Mouse (Mus musculus) limb, embryonic 13.5 days (tissue): ENCODE measurements around the gene Ap3b1. TPM values are rescaled to one million over a fixed set of nuclear protein-coding genes. Genes with fewer than 3 reads are reported as not detected.

Experiments
- ATAC-seq: fragments of 200-750 bp; cut with Nextera tagmentation; 2 replicates; pipeline ENCODE4 v1.8.0; 2017; ENCODE audit warnings: low read depth, moderate number of reproducible peaks, moderate TSS enrichment; ENCODE audit not compliant: low FRiP score
- H3K27ac ChIP-seq: fragments of 300-500 bp; sonication (generic); 2 replicates; pipeline ENCODE4 v1.5.1; 2015; ENCODE audit warnings: inconsistent platforms, mild to moderate bottlenecking, moderate library complexity
- H3K27me3 ChIP-seq: fragments of 300-500 bp; sonication (generic); 2 replicates; pipeline ENCODE4 v1.6.1; 2015; ENCODE audit warnings: mild to moderate bottlenecking, inconsistent platforms
- H3K36me3 ChIP-seq: fragments of 300-500 bp; sonication (generic); 2 replicates; pipeline ENCODE4 v1.6.1; 2015; ENCODE audit warnings: inconsistent platforms, mild to moderate bottlenecking, moderate library complexity
- H3K4me1 ChIP-seq: fragments of 300-500 bp; sonication (generic); 2 replicates; pipeline ENCODE4 v1.6.1; 2015; ENCODE audit warnings: inconsistent platforms
- H3K4me2 ChIP-seq: fragments of 300-500 bp; sonication (generic); replicated peaks from 2 replicates; pipeline ENCODE4 v1.6.1; 2015; ENCODE audit warnings: inconsistent platforms, mild to moderate bottlenecking, moderate library complexity
- H3K4me3 ChIP-seq: fragments of 300-500 bp; sonication (generic); 2 replicates; pipeline ENCODE4 v1.5.1; 2015; ENCODE audit warnings: moderate library complexity, mild to moderate bottlenecking, inconsistent platforms
- H3K9ac ChIP-seq: fragments of 300-500 bp; sonication (generic); 2 replicates; pipeline ENCODE4 v1.6.1; 2015; ENCODE audit warnings: mild to moderate bottlenecking, inconsistent platforms
- H3K9me3 ChIP-seq: fragments of 300-500 bp; sonication (generic); 2 replicates; pipeline ENCODE4 v1.6.1; 2016; ENCODE audit warnings: inconsistent platforms
- WGBS: fragments of 180-500 bp; shearing (Covaris S2); methylation state at CpG from one replicate; pipeline ENCODE4 v1.1.7; 2015; 5-methylcytosine and 5-hydroxymethylcytosine counted together
- polyA plus RNA-seq: library from polyadenylated mRNA; unstranded; fragments of >200 nt; fragmentation: Nextera tagmentation; extraction: Ambion mirVana; gene quantifications from 2 replicates; pipeline ENCODE4 v1.2.1, GENCODE M21; 2015

The Ap3b1 gene
- polyA plus RNA-seq, 1 experiment from 2014 or later = 46.0 TPM

DNA sequence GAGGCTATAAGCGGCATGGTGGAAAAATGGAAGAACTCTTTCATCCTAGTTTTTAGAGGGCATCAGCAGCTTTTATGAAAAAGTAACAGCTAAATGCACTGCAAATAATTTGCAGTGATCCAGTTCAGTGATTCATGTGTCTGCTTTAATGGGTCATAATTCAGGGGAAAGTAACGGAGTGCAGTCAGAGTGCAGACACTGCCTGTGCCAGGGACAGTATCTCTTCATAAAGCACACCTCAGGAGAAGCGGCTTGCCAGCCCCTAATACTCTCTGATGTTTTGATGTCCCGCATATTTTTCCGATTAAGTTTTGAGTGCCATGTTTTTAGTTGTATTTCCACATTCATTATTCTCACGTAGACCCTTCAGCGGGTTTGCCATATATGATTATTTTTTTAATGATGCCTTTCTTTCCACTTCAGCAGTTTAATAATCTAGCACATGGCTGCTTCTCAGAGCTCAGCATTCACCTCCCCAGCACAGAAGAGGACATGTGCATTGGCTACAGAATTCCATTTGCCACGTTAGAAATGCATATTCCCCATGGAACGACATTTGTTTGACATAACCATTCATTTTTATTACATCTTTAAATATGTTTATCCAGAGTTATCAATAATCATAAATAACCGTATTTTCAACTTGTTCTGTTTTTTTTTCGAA lies 112.4 kb downstream of the Ap3b1 start:
- Histone ChIP-seq H3K4me2 (no peak overlapping the region), H3K9me3 (no peaks in the 10 kb centered on the region), H3K4me1 (no peaks in the 10 kb centered on the region), H3K27ac (no peak overlapping the region), H3K27me3 (no peaks in the 10 kb centered on the region), H3K36me3 (peaks cover 21% of the 10 kb centered on the region), H3K9ac (no peak overlapping the region), H3K4me3 (no peak overlapping the region)
- WGBS = 65% methylated on average over 11 of the region's 11 CpGs
- ATAC-seq = no peak

DNA sequence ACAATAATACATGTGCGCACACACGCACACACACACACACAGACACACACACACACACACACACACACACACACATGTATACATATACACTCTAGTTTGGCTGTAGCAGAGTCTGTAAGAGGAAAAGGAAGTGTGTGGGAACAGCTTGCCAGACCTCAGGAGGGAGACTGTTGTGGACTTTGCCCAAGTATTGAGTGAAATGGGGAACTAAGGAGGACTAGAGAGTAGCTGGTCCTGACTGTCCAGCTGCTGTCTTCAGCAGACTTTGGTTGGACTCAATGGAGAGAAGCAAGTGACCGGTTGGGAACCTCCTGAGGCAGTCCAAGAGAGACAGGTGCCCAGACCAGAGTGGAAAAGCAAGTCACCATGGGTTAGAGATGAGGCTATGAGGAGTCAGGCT lies 117.4 kb downstream of the Ap3b1 start:
- ATAC-seq = no peak
- H3K9me3 ChIP-seq = no peaks in the 10 kb centered on the region
- peaks cover 45% of the 10 kb centered on the region for H3K36me3 ChIP-seq
- no peak overlapping the region for H3K9ac ChIP-seq
- H3K4me3 ChIP-seq = no peak overlapping the region
- no peaks in the 10 kb centered on the region for H3K27me3 ChIP-seq
- H3K27ac ChIP-seq = no peak overlapping the region
- 86% methylated on average over 3 of the region's 3 CpGs for WGBS
- no peaks in the 10 kb centered on the region for H3K4me1 ChIP-seq
- H3K4me2 ChIP-seq = no peak overlapping the region

DNA sequence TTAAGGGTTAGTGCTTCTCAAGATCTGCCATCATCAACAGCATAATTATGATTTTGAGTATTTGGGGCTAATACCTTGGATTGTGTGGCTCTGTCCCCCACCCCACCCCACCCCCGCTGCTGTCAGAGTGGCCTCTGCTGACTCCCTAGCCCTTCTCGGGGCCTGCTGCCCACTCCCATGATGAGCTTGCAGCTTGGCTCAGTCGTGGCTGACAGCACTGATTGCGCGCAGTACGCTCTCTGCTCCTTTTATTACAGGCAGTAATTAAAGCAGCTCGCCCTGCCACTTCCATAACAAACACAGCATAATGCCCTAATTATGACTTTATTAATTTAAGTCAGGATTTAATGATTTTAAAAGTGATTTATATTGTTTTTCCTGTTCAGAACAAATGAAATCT lies 121.5 kb downstream of the Ap3b1 start:
- Histone ChIP-seq H3K4me1 (no peaks in the 10 kb centered on the region), H3K9ac (no peak overlapping the region), H3K4me2 (no peak overlapping the region), H3K9me3 (0 out of 2 replicates have a peak, but pooled peaks cover 5% of the 10 kb centered on the region), H3K36me3 (peaks cover 75% of the 10 kb centered on the region), H3K27ac (no peak overlapping the region), H3K4me3 (no peak overlapping the region), H3K27me3 (no peaks in the 10 kb centered on the region)
- no peak for ATAC-seq
- 40% methylated on average over 7 of the region's 7 CpGs for WGBS

DNA sequence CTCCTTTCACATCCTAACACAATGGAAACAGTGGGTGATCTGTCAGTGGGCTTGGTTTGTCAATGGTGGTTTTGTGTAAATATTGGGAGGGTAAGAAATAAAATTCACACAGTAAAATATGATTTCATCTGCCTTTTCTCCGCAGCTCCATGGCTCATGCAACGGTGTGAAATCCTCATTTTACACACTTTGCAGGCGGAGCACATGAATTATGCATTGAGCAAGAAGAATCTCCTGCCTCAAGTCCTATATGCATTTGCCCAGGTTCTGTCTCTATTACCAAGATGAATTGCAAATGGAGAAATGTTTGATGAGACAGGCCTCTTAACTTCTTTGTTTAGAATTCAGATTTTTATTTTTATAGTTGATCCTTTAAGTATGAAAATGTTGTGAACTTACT lies 131.9 kb downstream of the Ap3b1 start:
- 90% methylated on average over 3 of the region's 3 CpGs for WGBS
- no peaks in the 10 kb centered on the region for H3K4me1 ChIP-seq
- no peak overlapping the region for H3K9ac ChIP-seq
- no peaks in the 10 kb centered on the region for H3K27me3 ChIP-seq
- H3K4me3 ChIP-seq = no peak overlapping the region
- H3K36me3 ChIP-seq = peaks cover 47% of the 10 kb centered on the region
- ATAC-seq = no peak
- H3K27ac ChIP-seq = no peak overlapping the region
- no peak overlapping the region for H3K4me2 ChIP-seq
- no peaks in the 10 kb centered on the region for H3K9me3 ChIP-seq

DNA sequence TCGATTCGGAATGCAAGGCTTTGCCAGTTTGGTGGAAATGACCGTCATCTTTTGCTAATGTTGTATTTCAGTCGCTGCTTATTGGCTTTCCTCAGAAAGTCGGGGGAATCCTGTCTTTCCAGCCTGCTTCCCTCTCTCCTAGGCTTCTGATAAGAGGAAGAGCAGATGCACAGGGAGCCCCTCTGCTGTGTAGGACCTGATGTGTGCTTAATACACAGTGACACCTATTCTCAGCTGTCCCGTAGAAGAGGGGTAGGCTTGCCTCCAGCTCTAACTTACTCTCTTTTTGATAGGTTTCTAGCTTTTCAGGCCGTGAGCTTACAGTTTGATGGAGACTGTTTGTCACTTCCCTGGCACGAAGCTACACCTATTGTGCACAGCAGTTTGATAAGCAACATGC lies 132.4 kb downstream of the Ap3b1 start:
- WGBS = 90% methylated on average over 8 of the region's 8 CpGs
- Histone ChIP-seq H3K4me3 (no peak overlapping the region), H3K27me3 (no peaks in the 10 kb centered on the region), H3K9ac (no peak overlapping the region), H3K9me3 (no peaks in the 10 kb centered on the region), H3K4me2 (no peak overlapping the region), H3K27ac (no peak overlapping the region), H3K4me1 (no peaks in the 10 kb centered on the region), H3K36me3 (peaks cover 44% of the 10 kb centered on the region)
- no peak for ATAC-seq

DNA sequence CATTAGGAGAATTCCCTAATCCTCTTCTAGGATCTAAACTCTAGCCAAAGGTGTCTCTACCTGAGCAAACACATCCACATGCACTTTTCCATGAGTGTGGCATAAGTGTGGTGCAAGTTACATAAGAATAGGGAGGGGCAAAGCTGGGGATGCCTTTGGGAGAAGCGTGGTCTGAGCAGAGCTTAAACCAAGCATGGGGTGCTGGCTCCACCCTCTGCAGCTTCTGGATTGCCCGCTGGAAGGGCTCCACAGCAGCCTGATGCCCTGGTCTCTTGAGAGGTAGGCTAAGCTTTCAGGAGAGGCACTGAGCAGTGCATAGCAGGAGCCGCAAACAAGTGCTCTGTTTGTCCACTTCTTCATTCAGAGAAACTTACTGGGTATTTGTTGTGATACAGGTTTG lies 138.8 kb downstream of the Ap3b1 start:
- Histone ChIP-seq H3K9me3 (no peaks in the 10 kb centered on the region), H3K27ac (no peak overlapping the region), H3K4me3 (no peak overlapping the region), H3K4me2 (no peak overlapping the region), H3K9ac (no peak overlapping the region), H3K27me3 (no peaks in the 10 kb centered on the region), H3K36me3 (peaks cover 35% of the 10 kb centered on the region), H3K4me1 (no peaks in the 10 kb centered on the region)
- no peak for ATAC-seq
- WGBS = 85% methylated on average over 3 of the region's 3 CpGs

DNA sequence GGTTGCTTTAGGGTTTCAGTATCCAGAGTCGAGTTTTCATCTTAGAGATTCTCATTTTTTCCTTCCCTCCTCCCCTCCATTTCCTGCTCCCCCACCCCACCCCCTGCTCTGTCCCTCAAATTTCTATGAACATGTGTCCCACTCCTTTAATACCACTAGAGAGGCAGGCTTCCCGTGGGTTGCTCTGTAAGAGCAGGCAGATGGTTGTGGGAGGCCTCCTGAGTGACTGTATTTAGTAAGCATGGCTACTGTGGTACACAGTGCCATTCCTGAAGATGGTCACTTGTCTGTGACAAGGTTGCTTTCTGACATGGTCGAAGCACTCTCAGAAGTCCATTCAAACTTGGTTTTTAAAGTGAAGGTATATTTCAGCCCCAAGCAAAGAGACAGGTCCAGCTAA lies 147.7 kb downstream of the Ap3b1 start:
- H3K9me3 ChIP-seq = no peaks in the 10 kb centered on the region
- H3K27me3 ChIP-seq = no peaks in the 10 kb centered on the region
- no peak overlapping the region for H3K27ac ChIP-seq
- no peak overlapping the region for H3K4me3 ChIP-seq
- H3K9ac ChIP-seq = no peak overlapping the region
- peaks cover 21% of the 10 kb centered on the region for H3K36me3 ChIP-seq
- H3K4me1 ChIP-seq = peaks cover 6% of the 10 kb centered on the region
- 72% methylated on average over 3 of the region's 3 CpGs for WGBS
- no peak overlapping the region for H3K4me2 ChIP-seq
- ATAC-seq = no peak

DNA sequence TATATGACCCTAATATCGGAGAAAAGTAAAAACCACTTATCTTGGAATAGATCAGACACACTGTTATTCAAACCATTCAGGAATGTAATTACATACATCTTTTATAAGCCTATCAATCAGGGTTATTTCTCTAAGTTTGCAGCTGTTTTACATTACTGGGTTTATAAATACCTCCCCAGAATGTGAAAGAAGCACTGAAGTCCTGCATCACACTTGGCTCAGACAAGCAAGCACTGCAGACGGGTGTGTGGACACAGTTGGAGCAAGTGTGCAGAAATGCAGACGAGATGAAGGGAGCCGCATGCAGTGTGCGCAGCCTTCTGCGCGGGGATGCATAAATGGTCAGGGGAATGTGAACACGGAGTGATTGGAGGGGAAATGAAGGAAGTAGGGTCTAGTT lies 149.6 kb downstream of the Ap3b1 start:
- 59% methylated on average over 8 of the region's 8 CpGs for WGBS
- H3K4me1 ChIP-seq = peaks cover 6% of the 10 kb centered on the region
- peak; percentile 32; the same call in 1 of the 2 replicates for ATAC-seq

DNA sequence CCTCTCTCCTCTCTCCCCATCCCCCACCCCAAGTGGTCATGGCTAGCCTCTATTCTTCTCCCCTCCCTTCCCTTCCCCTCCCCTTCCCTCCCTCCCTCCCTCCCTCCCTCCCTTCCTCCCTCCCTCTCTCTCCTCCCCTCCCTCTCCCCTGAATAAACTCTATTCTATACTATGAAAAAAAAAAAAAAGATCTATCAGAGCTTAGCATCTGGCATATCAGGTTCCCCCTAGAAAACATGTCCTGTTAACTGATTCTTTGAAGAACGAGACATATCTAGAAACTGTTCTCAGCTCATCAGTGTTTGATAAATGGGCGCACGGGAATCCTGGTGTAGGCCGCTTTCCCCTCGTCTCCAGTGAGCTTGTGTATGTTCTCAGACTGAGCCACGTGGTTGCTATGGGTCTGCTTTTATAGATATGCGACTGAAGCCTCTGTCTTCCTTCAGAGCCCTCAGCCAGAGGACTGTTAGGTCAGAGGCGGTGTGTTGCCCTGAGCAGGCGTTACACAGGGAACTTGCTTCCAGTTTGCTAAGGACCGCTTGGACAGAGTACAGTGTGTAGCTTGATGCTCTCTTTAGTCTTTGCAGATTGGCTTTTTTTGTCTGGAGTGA lies 154.5 kb downstream of the Ap3b1 start:
- no peak overlapping the region for H3K27ac ChIP-seq
- no peaks in the 10 kb centered on the region for H3K27me3 ChIP-seq
- no peak overlapping the region for H3K4me2 ChIP-seq
- H3K4me3 ChIP-seq = no peak overlapping the region
- H3K9me3 ChIP-seq = no peaks in the 10 kb centered on the region
- 66% methylated on average over 10 of the region's 10 CpGs for WGBS
- H3K4me1 ChIP-seq = peaks cover 6% of the 10 kb centered on the region
- no peak overlapping the region for H3K9ac ChIP-seq
- peaks cover 9% of the 10 kb centered on the region; the same call in 1 of the 2 replicates for H3K36me3 ChIP-seq
- no peak for ATAC-seq

More for the DNA sequence above, 149.6 kb downstream of the Ap3b1 start:
- H3K4me2 ChIP-seq = no peak overlapping the region
- no peaks in the 10 kb centered on the region for H3K9me3 ChIP-seq
- H3K36me3 ChIP-seq = peaks cover 21% of the 10 kb centered on the region
- H3K9ac ChIP-seq = no peak overlapping the region
- no peaks in the 10 kb centered on the region for H3K27me3 ChIP-seq
- no peak overlapping the region for H3K4me3 ChIP-seq
- H3K27ac ChIP-seq = no peak overlapping the region

DNA sequence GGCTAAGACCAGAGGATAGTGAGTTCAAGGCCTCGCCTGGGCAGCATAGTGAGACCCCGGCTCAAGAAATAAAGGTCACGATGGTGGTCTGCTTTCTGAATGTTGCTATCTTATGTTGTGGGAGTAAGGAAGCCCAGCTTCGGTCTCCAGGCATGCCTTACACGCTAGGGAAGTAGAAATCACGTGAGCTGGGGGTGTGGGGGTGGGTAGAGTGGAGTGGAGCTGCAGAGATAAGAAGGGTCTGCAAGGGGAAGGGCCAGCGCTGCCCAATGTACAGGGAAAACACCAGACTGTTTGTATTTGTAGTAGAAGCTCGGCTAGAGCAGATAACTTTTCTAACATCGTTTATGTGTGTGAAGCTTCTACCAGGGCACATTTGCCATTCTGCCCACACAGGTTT lies 155.1 kb downstream of the Ap3b1 start:
- no peak for ATAC-seq
- Histone ChIP-seq H3K36me3 (peaks cover 9% of the 10 kb centered on the region; the same call in 1 of the 2 replicates), H3K9me3 (no peaks in the 10 kb centered on the region), H3K4me1 (no peaks in the 10 kb centered on the region), H3K4me3 (no peak overlapping the region), H3K9ac (no peak overlapping the region), H3K27me3 (no peaks in the 10 kb centered on the region), H3K27ac (no peak overlapping the region), H3K4me2 (no peak overlapping the region)
- WGBS = 90% methylated on average over 9 of the region's 9 CpGs

DNA sequence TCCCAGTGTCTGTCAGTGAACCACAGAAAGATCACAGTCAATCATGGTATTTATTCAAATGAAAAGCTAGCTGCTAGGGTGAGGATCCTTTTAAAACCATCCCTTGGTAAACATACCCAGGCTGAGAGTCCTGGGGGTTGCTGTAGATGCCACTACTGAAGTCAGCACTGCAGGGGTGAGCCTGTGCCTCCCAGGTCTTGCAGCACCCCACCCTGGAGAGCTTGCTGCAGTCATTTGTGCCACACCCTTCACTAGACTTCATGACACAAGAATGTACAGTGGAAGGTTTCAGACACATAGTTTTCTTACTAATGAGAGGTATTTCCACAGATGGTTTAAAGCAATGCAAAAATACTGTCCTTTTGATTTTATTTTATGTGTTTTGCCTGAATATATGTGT lies 156.2 kb downstream of the Ap3b1 start:
- H3K4me3 ChIP-seq = no peak overlapping the region
- H3K4me1 ChIP-seq = no peaks in the 10 kb centered on the region
- H3K4me2 ChIP-seq = no peak overlapping the region
- no peak for ATAC-seq
- H3K36me3 ChIP-seq = peaks cover 9% of the 10 kb centered on the region; the same call in 1 of the 2 replicates
- no peaks in the 10 kb centered on the region for H3K9me3 ChIP-seq
- H3K27ac ChIP-seq = no peak overlapping the region
- no peak overlapping the region for H3K9ac ChIP-seq
- H3K27me3 ChIP-seq = no peaks in the 10 kb centered on the region

DNA sequence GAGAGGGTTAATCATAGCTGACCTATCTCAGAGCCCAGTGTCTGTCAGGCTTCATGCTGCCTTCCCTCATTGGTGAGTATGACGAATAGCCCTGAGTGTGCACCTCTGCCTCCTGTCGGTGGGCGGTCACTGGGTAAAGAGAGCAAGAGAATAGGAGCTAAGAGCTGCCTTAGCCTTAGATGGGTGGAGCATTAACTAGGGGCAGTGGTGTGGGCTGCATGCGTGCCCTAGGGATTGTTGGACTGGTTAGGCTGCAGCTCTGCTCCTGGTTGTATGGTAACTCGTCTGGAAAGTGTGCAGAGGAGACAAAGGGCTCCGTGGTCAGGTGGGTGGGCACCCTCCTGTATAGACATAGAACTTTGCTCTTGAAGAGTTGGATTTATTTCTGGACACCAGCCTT lies 157.8 kb downstream of the Ap3b1 start:
- ATAC-seq = no peak
- Histone ChIP-seq H3K4me2 (no peak overlapping the region), H3K27me3 (no peaks in the 10 kb centered on the region), H3K27ac (no peak overlapping the region), H3K9ac (no peak overlapping the region), H3K4me3 (no peak overlapping the region), H3K9me3 (no peaks in the 10 kb centered on the region), H3K36me3 (peaks cover 9% of the 10 kb centered on the region; the same call in 1 of the 2 replicates), H3K4me1 (no peaks in the 10 kb centered on the region)
- 81% methylated on average over 6 of the region's 6 CpGs for WGBS

DNA sequence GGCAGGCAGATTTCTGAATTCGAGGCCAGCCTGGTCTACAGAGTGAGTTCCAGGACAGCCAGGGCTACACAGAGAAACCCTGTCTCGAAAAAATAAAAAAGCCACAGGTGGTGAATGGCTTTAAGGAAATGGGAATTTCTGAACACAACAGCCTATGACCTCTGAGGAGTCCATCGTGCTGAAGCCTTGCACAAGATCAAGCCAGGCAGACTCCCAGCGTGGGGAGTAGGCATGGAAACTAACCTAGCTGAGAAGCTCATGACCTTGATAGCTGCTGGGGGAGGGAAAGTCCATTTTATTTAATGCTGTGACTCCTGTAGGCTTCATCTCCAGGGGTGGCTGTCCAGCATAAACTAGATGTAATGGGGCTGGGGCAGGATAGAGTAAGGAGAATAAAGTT lies 159.4 kb downstream of the Ap3b1 start:
- Histone ChIP-seq H3K4me2 (no peak overlapping the region), H3K36me3 (peaks cover 9% of the 10 kb centered on the region; the same call in 1 of the 2 replicates), H3K27ac (no peak overlapping the region), H3K9me3 (no peaks in the 10 kb centered on the region), H3K9ac (no peak overlapping the region), H3K27me3 (no peaks in the 10 kb centered on the region), H3K4me3 (no peak overlapping the region), H3K4me1 (no peaks in the 10 kb centered on the region)
- ATAC-seq = no peak
- WGBS = 82% methylated on average over 4 of the region's 4 CpGs
